Mouse (Mus musculus) spleen, adult 12 weeks (tissue): Measurements from ENCODE around the gene Dact2.

Experiments
- DNase-seq: peaks from one replicate; pipeline ENCODE4 v3.0.0; 2022; ENCODE audit warnings: low spot score

Gene Dact2

GRCm38 (mm10) chr17:14175019-14175418, 29.1 kb downstream of the Dact2 start:
- DNase-seq: no peak

- DNase-seq: no peak
Measured at GRCm38 (mm10) chr17:14174401-14174800, 29.7 kb downstream of the Dact2 start.

- DNase-seq: no peak
Measured at GRCm38 (mm10) chr17:14173459-14173858, 30.6 kb downstream of the Dact2 start.

- no peak for DNase-seq
Measured at GRCm38 (mm10) chr17:14172731-14173130, 31.4 kb downstream of the Dact2 start.

- DNase-seq: no peak
Measured at GRCm38 (mm10) chr17:14172184-14172583, 31.9 kb downstream of the Dact2 start.

GRCm38 (mm10) chr17:14170961-14171479, 33.1 kb downstream of the Dact2 start:
- DNase-seq: no peak

GRCm38 (mm10) chr17:14169431-14169830, 34.7 kb downstream of the Dact2 start:
- DNase-seq: no peak

- DNase-seq: no peak
Measured at GRCm38 (mm10) chr17:14167594-14167993, 36.5 kb downstream of the Dact2 start.

GRCm38 (mm10) chr17:14166746-14167432, 37.2 kb downstream of the Dact2 start:
- DNase-seq: no peak

GRCm38 (mm10) chr17:14165934-14166610, 38.0 kb downstream of the Dact2 start:
- DNase-seq: no peak

- no peak for DNase-seq
Measured at GRCm38 (mm10) chr17:14165332-14165876, 38.7 kb downstream of the Dact2 start.

GRCm38 (mm10) chr17:14160846-14161245, 43.3 kb downstream of the Dact2 start:
- DNase-seq: no peak

GRCm38 (mm10) chr17:14157779-14158195, 46.3 kb downstream of the Dact2 start:
- no peak for DNase-seq
